Mouse (Mus musculus): ENCODE data around the gene Sptbn1. TPM values are rescaled to one million over a fixed set of nuclear protein-coding genes. Genes with fewer than 3 reads are reported as not detected.
A peak's percentile ranks its signal among the peaks of the same experiment; 100 is the strongest.

Gene Sptbn1
- total RNA-seq, 2 experiments from 2014 or later = 570 to 594 TPM

- no peak for DNase-seq
Measured at GRCm38 (mm10) chr11:30118038-30118437, 149.9 kb downstream of the Sptbn1 start.

GRCm38 (mm10) chr11:30113631-30114030 lies 154.3 kb downstream of the Sptbn1 start:
- no peak for DNase-seq

GRCm38 (mm10) chr11:30110634-30111033 lies 157.3 kb downstream of the Sptbn1 start:
- no peak for DNase-seq

- no peak for DNase-seq
Measured at GRCm38 (mm10) chr11:30104177-30104576, 163.8 kb downstream of the Sptbn1 start.

- DNase-seq = peak in 1 of 2 experiments; percentile 11
Measured at GRCm38 (mm10) chr11:30102594-30102993, 165.4 kb downstream of the Sptbn1 start.

- DNase-seq = no peak
Measured at GRCm38 (mm10) chr11:30101796-30102195, 166.2 kb downstream of the Sptbn1 start.

- no peak for DNase-seq
Measured at GRCm38 (mm10) chr11:30101162-30101561, 166.8 kb downstream of the Sptbn1 start.

GRCm38 (mm10) chr11:30099916-30100315 lies 168.1 kb downstream of the Sptbn1 start:
- DNase-seq = no peak

GRCm38 (mm10) chr11:30095212-30095773 lies 172.7 kb downstream of the Sptbn1 start:
- DNase-seq = no peak

- no peak for DNase-seq
Measured at GRCm38 (mm10) chr11:30091892-30092291, 176.1 kb downstream of the Sptbn1 start.

- no peak for DNase-seq
Measured at GRCm38 (mm10) chr11:30085114-30085513, 182.9 kb downstream of the Sptbn1 start.

GRCm38 (mm10) chr11:30057299-30057698 lies 210.7 kb downstream of the Sptbn1 start:
- no peak for DNase-seq

Other genes with a start within 250 kb of the Sptbn1 start
- 10 to 100 TPM; 32.4 to 35.0 TPM for gene Eml6, start 242.1 kb downstream of the Sptbn1 start, total RNA-seq (2021)
- gene 4930505A04Rik, start 203.7 kb upstream of the Sptbn1 start, total RNA-seq (2021) = under 1 TPM; 0.80 to 0.88 TPM